ENCODE assay signal across 8 mouse cellular contexts in the genomic region with DNA sequence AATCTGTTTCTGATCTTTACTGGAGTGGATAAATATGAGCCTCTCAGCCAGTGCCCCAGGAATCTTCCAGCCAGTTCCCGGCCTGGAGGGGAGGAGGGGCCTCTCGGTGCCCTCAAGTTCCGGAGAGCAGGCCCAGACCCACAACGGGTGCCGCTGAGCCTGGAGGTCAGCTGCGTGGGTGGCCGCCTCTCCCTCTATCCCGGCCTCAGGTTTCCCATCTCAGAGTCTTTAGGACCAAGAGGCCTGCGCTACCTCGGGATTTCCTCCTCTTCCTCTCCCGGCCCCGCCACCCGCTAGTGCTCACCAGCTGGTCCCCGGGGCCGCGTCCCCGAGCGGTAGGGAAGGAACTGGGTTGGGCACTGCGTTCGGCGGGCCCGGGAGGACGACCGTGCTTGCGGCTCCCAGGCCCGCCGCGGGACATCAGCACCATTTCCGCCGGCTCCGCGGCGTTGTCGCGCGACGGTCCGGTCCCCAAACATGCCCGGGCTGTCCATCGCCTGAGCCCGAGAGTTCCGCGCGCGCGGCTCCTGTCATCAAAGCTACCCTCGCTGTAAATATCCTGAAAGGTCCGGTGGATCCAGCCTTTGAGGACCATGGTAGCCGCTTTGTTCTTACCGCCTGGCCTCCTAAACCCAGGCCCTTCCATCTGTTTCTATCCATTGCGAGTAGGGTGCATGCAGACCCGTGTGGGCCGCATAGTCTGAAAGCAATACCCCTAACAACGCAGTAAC. TPM values are rescaled to one million over a fixed set of nuclear protein-coding genes. Genes with fewer than 3 reads are reported as not detected.
DNase-seq lines count a peak whose midpoint lies in the region; ATAC-seq and TF ChIP-seq lines count a peak whose summit lies in the region.

No protein-coding gene starts in this region.

- H3K9me3 ChIP-seq in embryonic facial prominence, embryonic 10.5 days: no peaks in the 10 kb centered on the region
- no peaks in the 10 kb centered on the region for H3K9me3 ChIP-seq in liver, embryonic 14.5 days (ENCODE audit: control insufficient read depth, low read length)
- no peaks in the 10 kb centered on the region for H3K9me3 ChIP-seq in neural tube, embryonic 11.5 days (ENCODE audit: control insufficient read depth, low read length)
- H3K9me3 ChIP-seq in stomach, embryonic 15.5 days: no peaks in the 10 kb centered on the region

- peak overlapping the region; percentile 96 for H3K27ac ChIP-seq in embryonic facial prominence, embryonic 10.5 days (replicated peaks)
- peak overlapping the region; percentile 99 for H3K27ac ChIP-seq in liver, embryonic 14.5 days
- peak overlapping the region; percentile 79 for H3K27ac ChIP-seq in neural tube, embryonic 11.5 days (ENCODE audit: low read depth, low read length)
- H3K27ac ChIP-seq in stomach, embryonic 15.5 days: peak overlapping the region; percentile 78

- peak overlapping the region; percentile 99 for H3K9ac ChIP-seq in liver, embryonic 14.5 days (replicated peaks)
- peak overlapping the region; percentile 98 for H3K9ac ChIP-seq in neural tube, embryonic 11.5 days (ENCODE audit: low read length)
- H3K9ac ChIP-seq in stomach, embryonic 15.5 days: peak overlapping the region; percentile 69

- H3K27me3 ChIP-seq in embryonic facial prominence, embryonic 10.5 days (replicated peaks; ENCODE audit: low read depth, poor library complexity, severe bottlenecking): no peaks in the 10 kb centered on the region; the same call in 1 of the 2 replicates
- H3K27me3 ChIP-seq in liver, embryonic 14.5 days (ENCODE audit: control insufficient read depth, insufficient read depth, low read length): no peaks in the 10 kb centered on the region
- H3K27me3 ChIP-seq in neural tube, embryonic 11.5 days (ENCODE audit: control insufficient read depth, insufficient read depth, low read length): no peaks in the 10 kb centered on the region
- no peaks in the 10 kb centered on the region for H3K27me3 ChIP-seq in stomach, embryonic 15.5 days (replicated peaks)

- peak; percentile 77 for DNase-seq in 416B (ENCODE audit: low read depth)
- DNase-seq in adrenal gland, adult 2 months: peak; percentile 89
- DNase-seq in embryonic facial prominence, embryonic 10.5 days (ENCODE audit: low spot score): peak; percentile 86
- peak; percentile 55 to 73 for DNase-seq in heart, adult 9 months (ENCODE audit: low spot score in 2 of 2)
- peak; percentile 69 for DNase-seq in kidney, adult 9 months
- no peak for DNase-seq in liver, embryonic 14.5 days (ENCODE audit: low read depth in 3 of 3, low spot score in 3 of 3)
- DNase-seq in neural tube, embryonic 11.5 days (ENCODE audit: low spot score): peak; percentile 81

- peak overlapping the region; percentile 88 for H3K4me3 ChIP-seq in embryonic facial prominence, embryonic 10.5 days
- H3K4me3 ChIP-seq in liver, embryonic 14.5 days (ENCODE audit: insufficient read depth in 1 of 2, low read depth in 2 of 2, low read length in 2 of 2): peak overlapping the region; percentile 82 to 95
- peak overlapping the region; percentile 84 for H3K4me3 ChIP-seq in neural tube, embryonic 11.5 days (ENCODE audit: low read depth, low read length)
- peak overlapping the region; percentile 69 for H3K4me3 ChIP-seq in stomach, embryonic 15.5 days (replicated peaks)

- H3K36me3 ChIP-seq in embryonic facial prominence, embryonic 10.5 days (replicated peaks): peaks cover 24% of the 10 kb centered on the region
- H3K36me3 ChIP-seq in liver, embryonic 14.5 days (replicated peaks; ENCODE audit: control insufficient read depth, insufficient read depth, low read depth): peaks cover 45% of the 10 kb centered on the region
- H3K36me3 ChIP-seq in neural tube, embryonic 11.5 days (ENCODE audit: control insufficient read depth, insufficient read depth, low read length): peaks cover 5% of the 10 kb centered on the region
- H3K36me3 ChIP-seq in stomach, embryonic 15.5 days: peaks cover 10% of the 10 kb centered on the region

- 3% methylated on average over 54 of the region's 54 CpGs for WGBS in embryonic facial prominence, embryonic 10.5 days
- WGBS in liver, embryonic 14.5 days (ENCODE audit: insufficient replicate concordance): 1% methylated on average over 53 of the region's 54 CpGs
- WGBS in neural tube, embryonic 11.5 days: 3% methylated on average over 54 of the region's 54 CpGs
- WGBS in stomach, embryonic 15.5 days: 2% methylated on average over 52 of the region's 54 CpGs

- H3K4me1 ChIP-seq in embryonic facial prominence, embryonic 10.5 days: peaks cover 57% of the 10 kb centered on the region
- H3K4me1 ChIP-seq in liver, embryonic 14.5 days (replicated peaks; ENCODE audit: control insufficient read depth in 2 of 2, insufficient read depth in 2 of 2, low read length in 1 of 2): peaks cover 49 to 51% of the 10 kb centered on the region in 2 experiments
- no peaks in the 10 kb centered on the region for H3K4me1 ChIP-seq in neural tube, embryonic 11.5 days (ENCODE audit: control insufficient read depth, insufficient read depth, low read length)
- peaks cover 14% of the 10 kb centered on the region for H3K4me1 ChIP-seq in stomach, embryonic 15.5 days

- ATAC-seq in liver, embryonic 14.5 days (ENCODE audit: insufficient read depth): no peak
- peak; percentile 69; the same call in 1 of the 2 replicates for ATAC-seq in neural tube, embryonic 11.5 days (ENCODE audit: insufficient read depth, low FRiP score, low TSS enrichment)
- ATAC-seq in stomach, embryonic 15.5 days (ENCODE audit: insufficient read depth, low FRiP score, low read depth): peak; percentile 29; the same call in 1 of the 2 replicates

- peak; percentile 32; the same call in 1 of the 2 replicates for TF ChIP-seq EP300 in liver, embryonic 14.5 days (IDR thresholded peaks at IDR 0.05; ENCODE audit: low read depth)

- TF ChIP-seq CTCF in liver, embryonic 14.5 days (IDR thresholded peaks at IDR 0.05; ENCODE audit: low read depth): no peak

- H3K4me2 ChIP-seq in liver, embryonic 14.5 days (ENCODE audit: low read depth): peak overlapping the region; percentile 88
- H3K4me2 ChIP-seq in neural tube, embryonic 11.5 days (ENCODE audit: low read depth): peak overlapping the region; percentile 65
- H3K4me2 ChIP-seq in stomach, embryonic 15.5 days: peak overlapping the region; percentile 65

RNA-seq across cellular contexts. Expression of a gene that starts 3.1 kb away (rescaled TPM):
- 100 to 1,000 TPM; 105 to 121 TPM for total RNA-seq in adrenal gland, adult 2 months (2021)
- 160 and 187 TPM in 2 replicates for polyA plus RNA-seq in adrenal gland, adult 2 months (2012; rRNA removed)
- polyA plus RNA-seq in embryonic facial prominence, embryonic 10.5 days (2016; fragmentation: Nextera tagmentation; extraction: Ambion mirVana): 62.9 and 69.3 TPM in 2 replicates
- 270 and 414 TPM in 2 replicates for polyA plus RNA-seq in liver, embryonic 14.5 days (2012; rRNA removed)
- polyA plus RNA-seq in liver, embryonic 14.5 days (2014; fragmentation: Nextera tagmentation; extraction: Ambion mirVana): 170 and 186 TPM in 2 replicates
- 51.6 and 60.9 TPM in 2 replicates for polyA plus RNA-seq in neural tube, embryonic 11.5 days (2014; fragmentation: Nextera tagmentation; extraction: Ambion mirVana)
- polyA plus RNA-seq in stomach, embryonic 15.5 days (2015; fragmentation: Nextera tagmentation; extraction: Ambion mirVana): 60.7 and 60.8 TPM in 2 replicates

RNA-seq across cellular contexts. Expression of a gene that starts 3.1 kb away (rescaled TPM):
- not detected for total RNA-seq in adrenal gland, adult 2 months (2021)
- polyA plus RNA-seq in adrenal gland, adult 2 months (2012; rRNA removed): not detected in 2 replicates
- 0.88 TPM in 1 of 2 replicates, not detected in the other for polyA plus RNA-seq in embryonic facial prominence, embryonic 10.5 days (2016; fragmentation: Nextera tagmentation; extraction: Ambion mirVana)
- polyA plus RNA-seq in liver, embryonic 14.5 days (2012; rRNA removed): 4.3 and 8.9 TPM in 2 replicates
- polyA plus RNA-seq in liver, embryonic 14.5 days (2014; fragmentation: Nextera tagmentation; extraction: Ambion mirVana): 1.9 and 4.6 TPM in 2 replicates
- polyA plus RNA-seq in neural tube, embryonic 11.5 days (2014; fragmentation: Nextera tagmentation; extraction: Ambion mirVana): 0.11 and 0.38 TPM in 2 replicates
- polyA plus RNA-seq in stomach, embryonic 15.5 days (2015; fragmentation: Nextera tagmentation; extraction: Ambion mirVana): 0.30 TPM in 1 of 2 replicates, not detected in the other

RNA-seq across cellular contexts. Expression of a gene that starts 10.7 kb away (rescaled TPM):
- total RNA-seq in adrenal gland, adult 2 months (2021): not detected
- 0.13 TPM in 1 of 2 replicates, not detected in the other for polyA plus RNA-seq in adrenal gland, adult 2 months (2012; rRNA removed)
- polyA plus RNA-seq in embryonic facial prominence, embryonic 10.5 days (2016; fragmentation: Nextera tagmentation; extraction: Ambion mirVana): 0.35 and 0.36 TPM in 2 replicates
- polyA plus RNA-seq in liver, embryonic 14.5 days (2012; rRNA removed): 0.16 and 0.24 TPM in 2 replicates
- polyA plus RNA-seq in liver, embryonic 14.5 days (2014; fragmentation: Nextera tagmentation; extraction: Ambion mirVana): 0.13 and 0.37 TPM in 2 replicates
- not detected in 2 replicates for polyA plus RNA-seq in neural tube, embryonic 11.5 days (2014; fragmentation: Nextera tagmentation; extraction: Ambion mirVana)
- polyA plus RNA-seq in stomach, embryonic 15.5 days (2015; fragmentation: Nextera tagmentation; extraction: Ambion mirVana): 0.24 and 0.52 TPM in 2 replicates

RNA-seq across cellular contexts. Expression of a gene that starts 22.1 kb away (rescaled TPM):
- 10 to 100 TPM; 21.1 to 27.3 TPM for total RNA-seq in adrenal gland, adult 2 months (2021)
- polyA plus RNA-seq in adrenal gland, adult 2 months (2012; rRNA removed): 52.1 and 68.8 TPM in 2 replicates
- 30.9 and 34.0 TPM in 2 replicates for polyA plus RNA-seq in embryonic facial prominence, embryonic 10.5 days (2016; fragmentation: Nextera tagmentation; extraction: Ambion mirVana)
- 6.4 and 7.8 TPM in 2 replicates for polyA plus RNA-seq in liver, embryonic 14.5 days (2012; rRNA removed)
- 3.4 and 3.8 TPM in 2 replicates for polyA plus RNA-seq in liver, embryonic 14.5 days (2014; fragmentation: Nextera tagmentation; extraction: Ambion mirVana)
- 23.6 and 25.9 TPM in 2 replicates for polyA plus RNA-seq in neural tube, embryonic 11.5 days (2014; fragmentation: Nextera tagmentation; extraction: Ambion mirVana)
- 27.1 and 27.3 TPM in 2 replicates for polyA plus RNA-seq in stomach, embryonic 15.5 days (2015; fragmentation: Nextera tagmentation; extraction: Ambion mirVana)

RNA-seq across cellular contexts. Expression of a gene that starts 43.9 kb away (rescaled TPM):
- total RNA-seq in adrenal gland, adult 2 months (2021): 10 to 100 TPM; 16.3 to 18.1 TPM
- 49.0 and 51.5 TPM in 2 replicates for polyA plus RNA-seq in adrenal gland, adult 2 months (2012; rRNA removed)
- 34.3 and 40.1 TPM in 2 replicates for polyA plus RNA-seq in embryonic facial prominence, embryonic 10.5 days (2016; fragmentation: Nextera tagmentation; extraction: Ambion mirVana)
- 7.7 and 9.0 TPM in 2 replicates for polyA plus RNA-seq in liver, embryonic 14.5 days (2012; rRNA removed)
- 8.3 and 11.8 TPM in 2 replicates for polyA plus RNA-seq in liver, embryonic 14.5 days (2014; fragmentation: Nextera tagmentation; extraction: Ambion mirVana)
- 21.0 and 23.3 TPM in 2 replicates for polyA plus RNA-seq in neural tube, embryonic 11.5 days (2014; fragmentation: Nextera tagmentation; extraction: Ambion mirVana)
- 20.4 and 22.8 TPM in 2 replicates for polyA plus RNA-seq in stomach, embryonic 15.5 days (2015; fragmentation: Nextera tagmentation; extraction: Ambion mirVana)

Comparison
In these comparisons a context has a peak if more than half of its experiments do, and no peak if none do; other contexts are left out.
1. DNase-seq: peak in 416B (single experiment), adrenal gland, adult 2 months (single experiment), embryonic facial prominence, embryonic 10.5 days (single experiment), heart, adult 9 months (2 of 2), kidney, adult 9 months (single experiment) and neural tube, embryonic 11.5 days (single experiment); none in liver, embryonic 14.5 days (0 of 3).
2. Peak in every context shown above with its lines, with median percentiles within 50 percentile points of each other: H3K27ac ChIP-seq, H3K4me3 ChIP-seq, H3K4me2 ChIP-seq and H3K9ac ChIP-seq.